Mouse (Mus musculus) lung, adult 2 months (tissue): ENCODE results near the gene Rbp4. TPM values are rescaled to one million over a fixed set of nuclear protein-coding genes. Genes with fewer than 3 reads are reported as not detected.

Source experiments
- DNase-seq: peaks from one replicate; pipeline ENCODE4 v3.0.0; 2022
- H3K4me1 ChIP-seq: fragments of 200-500 bp; 2 replicates; pipeline ENCODE4 v1.6.1; 2011; ENCODE audit warnings: low read length; ENCODE audit not compliant: control insufficient read depth, insufficient read depth
- H3K4me3 ChIP-seq: fragments of 200-500 bp; replicated peaks from 2 replicates; pipeline ENCODE3; 2011; ENCODE audit warnings: low read depth, mild to moderate bottlenecking, control low read depth, low read length; ENCODE audit errors: extremely low read depth
- CTCF ChIP-seq: fragments of 200-500 bp; IDR thresholded peaks from 2 replicates; pipeline ENCODE4 v1.5.1; 2011; ENCODE audit warnings: mild to moderate bottlenecking, low read length, control low read depth; ENCODE audit not compliant: insufficient read depth
- POLR2A ChIP-seq: fragments of 200-500 bp; IDR thresholded peaks from 2 replicates; pipeline ENCODE4 v1.6.1; 2011; ENCODE audit warnings: low read depth, mild to moderate bottlenecking, control low read depth, low read length, borderline replicate concordance; ENCODE audit errors: extremely low read depth
- WGBS: fragments of 180-500 bp; shearing (Covaris S2); methylation state at CpG from one replicate; pipeline ENCODE4 v1.1.7; 2018; 5-methylcytosine and 5-hydroxymethylcytosine counted together
- polyA plus RNA-seq: library from polyadenylated mRNA; depleted of rRNA; stranded (reverse); fragments of >200 nt; gene quantifications from 2 replicates; pipeline ENCODE4 v1.2.3, GENCODE M21; 2012

Gene Rbp4
- polyA plus RNA-seq, 1 experiment: 40.4 TPM

GRCm38 (mm10) chr19:38096858-38097758 is 28.0 kb downstream of the Rbp4 start, which contains the start of gene Ffar4:
Gene Ffar4 (plus strand): TSS chr19:38097071.
- WGBS: 1% methylated on average over 77 of the region's 77 CpGs
- peak; percentile 45 for DNase-seq
- peak within 1 kb of the TSS; percentile 74 for H3K4me3 ChIP-seq
- TF ChIP-seq CTCF (no peak), POLR2A (peak; percentile 33; the same call in 1 of the 2 replicates)
- H3K4me1 ChIP-seq: no peaks in the 10 kb centered on the region

DNA sequence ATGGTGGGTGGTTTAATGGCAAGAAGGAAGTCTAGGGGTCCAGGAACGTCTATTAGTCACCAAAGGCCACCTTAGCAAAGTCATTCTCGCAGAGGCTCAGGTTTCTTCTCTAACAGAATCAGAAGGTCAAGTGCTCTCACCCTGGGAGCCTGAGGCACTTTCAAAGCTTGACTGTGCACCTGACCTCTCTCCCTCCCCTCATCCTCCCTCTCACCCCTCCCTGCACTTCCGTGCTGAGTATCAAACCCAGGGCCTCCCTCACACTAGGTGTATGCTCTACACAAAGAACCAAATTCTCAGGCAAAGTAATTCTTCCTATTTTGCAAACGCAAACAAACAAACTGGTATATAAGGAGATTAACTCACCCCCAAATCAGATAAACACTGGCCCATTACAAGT is 28.9 kb downstream of the Rbp4 start:
- TF ChIP-seq POLR2A (no peak), CTCF (no peak)
- WGBS: 10% methylated on average over 4 of the region's 4 CpGs
- DNase-seq: no peak
- H3K4me3 ChIP-seq: no peak overlapping the region
- no peaks in the 10 kb centered on the region for H3K4me1 ChIP-seq

GRCm38 (mm10) chr19:38091512-38091985 is 33.5 kb downstream of the Rbp4 start:
- DNase-seq: no peak

GRCm38 (mm10) chr19:38089358-38089757 is 35.7 kb downstream of the Rbp4 start:
- Histone ChIP-seq H3K4me1 (no peaks in the 10 kb centered on the region), H3K4me3 (no peak overlapping the region)
- no peak for DNase-seq
- WGBS: 62% methylated on average over 8 of the region's 8 CpGs
- TF ChIP-seq CTCF (no peak), POLR2A (no peak)

More at GRCm38 (mm10) chr19:38091512-38091985, 33.5 kb downstream of the Rbp4 start:
- TF ChIP-seq POLR2A: no peak
- no peak for TF ChIP-seq CTCF
- 57% methylated on average over 4 of the region's 4 CpGs for WGBS
- no peak overlapping the region for H3K4me3 ChIP-seq
- H3K4me1 ChIP-seq: no peaks in the 10 kb centered on the region

GRCm38 (mm10) chr19:38086948-38087551 is 38.0 kb downstream of the Rbp4 start:
- DNase-seq: no peak
- Histone ChIP-seq H3K4me3 (no peak overlapping the region), H3K4me1 (no peaks in the 10 kb centered on the region)
- WGBS: 39% methylated on average over 11 of the region's 11 CpGs
- TF ChIP-seq CTCF: peak; percentile 37; the same call in 1 of the 2 replicates
- TF ChIP-seq POLR2A: no peak

- 81% methylated on average over 4 of the region's 4 CpGs for WGBS
- no peaks in the 10 kb centered on the region for H3K4me1 ChIP-seq
- no peak for DNase-seq
- TF ChIP-seq POLR2A (no peak), CTCF (no peak)
- H3K4me3 ChIP-seq: no peak overlapping the region
These were observed 39.2 kb downstream of the Rbp4 start for GRCm38 (mm10) chr19:38085841-38086240.

DNA sequence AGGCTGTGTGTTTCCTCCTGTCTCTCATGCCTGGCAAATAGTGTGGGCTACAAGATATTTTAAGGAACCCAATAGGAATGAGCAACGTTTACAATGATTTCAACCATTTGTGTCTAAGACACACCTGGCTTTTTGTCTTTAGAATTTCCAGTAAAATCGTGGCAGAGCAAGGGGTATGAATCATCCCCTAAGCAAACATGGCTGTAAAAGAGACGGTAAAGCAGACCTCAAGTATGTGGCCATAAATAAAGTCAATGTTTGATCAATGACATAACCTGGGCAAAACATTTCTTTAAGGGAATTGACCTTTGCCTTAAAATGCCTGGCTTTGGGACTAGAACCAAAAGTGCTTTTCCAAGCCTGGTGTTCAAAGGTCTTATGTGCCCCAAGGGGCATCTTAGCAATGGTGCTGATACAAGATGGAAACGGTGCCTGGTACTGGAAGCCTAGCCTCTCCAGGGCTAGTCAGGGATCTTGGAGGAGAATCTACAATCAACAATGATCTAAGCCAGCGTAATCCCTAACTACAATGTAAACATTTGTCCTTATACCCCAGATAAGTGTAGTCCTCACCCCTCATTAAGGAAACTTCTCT is 42.1 kb downstream of the Rbp4 start:
- DNase-seq: no peak
- Histone ChIP-seq H3K4me3 (no peak overlapping the region), H3K4me1 (no peaks in the 10 kb centered on the region)
- 41% methylated on average over 5 of the region's 5 CpGs for WGBS
- TF ChIP-seq POLR2A: no peak
- no peak for TF ChIP-seq CTCF

DNA sequence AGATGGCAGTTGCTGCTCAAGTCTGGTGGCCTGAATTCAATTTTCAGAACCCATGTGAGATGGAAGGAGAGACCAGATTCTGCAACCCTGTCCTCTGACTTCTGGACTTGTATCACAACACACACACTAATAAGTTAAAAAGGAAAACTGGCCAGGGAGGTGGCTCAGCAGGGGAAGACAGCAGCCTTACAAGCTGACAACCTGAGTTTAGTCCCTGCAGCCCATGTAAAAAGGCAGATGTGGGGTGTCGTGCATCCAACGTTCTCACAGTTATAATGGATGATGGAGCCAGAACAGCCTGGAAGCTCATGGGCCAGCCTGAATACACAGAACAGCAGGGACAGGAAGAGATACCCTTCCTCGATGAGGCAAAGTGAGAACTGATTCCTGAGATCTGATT is 43.7 kb downstream of the Rbp4 start:
- no peak for DNase-seq
- TF ChIP-seq POLR2A (no peak), CTCF (no peak)
- Histone ChIP-seq H3K4me3 (no peak overlapping the region), H3K4me1 (no peaks in the 10 kb centered on the region)
- WGBS: 54% methylated on average over 3 of the region's 3 CpGs

GRCm38 (mm10) chr19:38077851-38078540 is 47.1 kb downstream of the Rbp4 start:
- DNase-seq: no peak
- Histone ChIP-seq H3K4me3 (no peak overlapping the region), H3K4me1 (no peaks in the 10 kb centered on the region)
- WGBS: 54% methylated on average over 3 of the region's 3 CpGs
- TF ChIP-seq POLR2A: no peak
